Mouse (Mus musculus) left cerebral cortex, adult 8-10 months (tissue): Measurements from ENCODE around the gene Npr3. TPM values are rescaled to one million over a fixed set of nuclear protein-coding genes. Genes with fewer than 3 reads are reported as not detected.

ENCODE experiments used
- total RNA-seq, 4 experiments: library from RNA; stranded (reverse); gene quantifications; 2 replicates each; pipeline ENCODE4 v1.2.4; 2022

The Npr3 gene
- total RNA-seq, 4 experiments from 2014 or later: 9.4 to 11.6 (median 10.6) TPM

Other genes starting within 250 kb of the Npr3 start
- gene Sub1, start 89.7 kb upstream of the Npr3 start, total RNA-seq: 100 to 1,000 TPM; 276 to 318 (median 297) TPM
- gene Zfr, start 210.5 kb upstream of the Npr3 start, total RNA-seq: 100 to 1,000 TPM; 287 to 318 (median 316) TPM